Mouse (Mus musculus) stomach, embryonic 16.5 days (tissue): ENCODE results near the gene Nsg2. TPM values are rescaled to one million over a fixed set of nuclear protein-coding genes. Genes with fewer than 3 reads are reported as not detected.

Source experiments
- ATAC-seq: fragments of 200-750 bp; cut with Nextera tagmentation; 2 replicates; pipeline ENCODE4 v1.8.0; 2017; ENCODE audit warnings: moderate number of reproducible peaks, moderate TSS enrichment; ENCODE audit not compliant: insufficient read depth, low FRiP score
- H3K27ac ChIP-seq: fragments of 300-500 bp; sonication (generic); 2 replicates; pipeline ENCODE4 v1.5.1; 2014; ENCODE audit warnings: low read length
- H3K27me3 ChIP-seq: fragments of 300-500 bp; sonication (generic); 2 replicates; pipeline ENCODE4 v1.6.1; 2014; ENCODE audit warnings: low read length, control low read depth, mixed read lengths; ENCODE audit not compliant: control insufficient read depth, insufficient read depth
- H3K36me3 ChIP-seq: fragments of 300-500 bp; sonication (generic); 2 replicates; pipeline ENCODE4 v1.6.1; 2014; ENCODE audit warnings: low read length; ENCODE audit not compliant: control insufficient read depth, insufficient read depth
- H3K4me1 ChIP-seq: fragments of 300-500 bp; sonication (generic); 2 replicates; pipeline ENCODE4 v1.6.1; 2014; ENCODE audit warnings: low read length, control low read depth, mixed read lengths; ENCODE audit not compliant: control insufficient read depth, insufficient read depth
- H3K4me2 ChIP-seq: fragments of 300-500 bp; sonication (generic); 2 replicates; pipeline ENCODE4 v1.6.1; 2014; ENCODE audit warnings: low read depth, low read length, mixed read lengths
- H3K4me3 ChIP-seq: fragments of 300-500 bp; sonication (generic); replicated peaks from 2 replicates; pipeline ENCODE4 v1.5.1; 2014; ENCODE audit warnings: mild to moderate bottlenecking, low read length
- H3K9ac ChIP-seq: fragments of 300-500 bp; sonication (generic); 2 replicates; pipeline ENCODE4 v1.6.1; 2014; ENCODE audit warnings: low read length
- H3K9me3 ChIP-seq: fragments of 300-500 bp; sonication (generic); replicated peaks from 2 replicates; pipeline ENCODE4 v1.6.1; 2016; ENCODE audit warnings: low read length, control low read depth; ENCODE audit not compliant: control insufficient read depth
- WGBS: fragments of 180-500 bp; shearing (Covaris S2); extraction: QIAGEN DNeasy Blood & Tissue Kit; methylation state at CpG from one replicate; pipeline ENCODE4 v1.1.7; 2014; 5-methylcytosine and 5-hydroxymethylcytosine counted together
- polyA plus RNA-seq: library from polyadenylated mRNA; unstranded; fragments of >200 nt; fragmentation: Nextera tagmentation; extraction: Ambion mirVana; gene quantifications from 2 replicates; pipeline ENCODE4 v1.2.1, GENCODE M21; 2015

Gene Nsg2
- polyA plus RNA-seq, 1 experiment from 2014 or later, result 8.2 TPM

DNA sequence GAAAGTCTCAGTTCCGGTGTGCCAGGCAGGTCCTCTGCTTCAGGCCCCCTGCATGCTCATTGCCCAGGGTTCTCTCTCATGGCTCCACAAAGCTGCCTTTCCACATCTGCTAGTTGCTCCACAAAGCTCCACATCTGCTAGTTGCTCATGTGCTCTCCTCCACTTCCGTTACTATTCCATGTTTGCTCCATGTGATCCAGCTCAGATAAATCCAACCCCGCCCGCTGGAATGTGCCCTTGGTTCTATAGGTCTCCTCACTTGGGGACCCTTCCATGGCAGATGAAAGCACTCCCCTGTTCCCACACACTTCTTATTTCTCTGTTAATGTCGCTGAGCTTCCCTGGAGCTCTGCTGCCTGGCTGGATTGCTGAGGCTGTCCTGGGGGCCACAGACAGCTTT, 26.4 kb downstream of the Nsg2 start:
- H3K9ac ChIP-seq, result no peak overlapping the region
- WGBS, result 49% methylated on average over 5 of the region's 5 CpGs
- no peak overlapping the region for H3K27ac ChIP-seq
- no peaks in the 10 kb centered on the region for H3K27me3 ChIP-seq
- no peak overlapping the region for H3K4me3 ChIP-seq
- ATAC-seq, result no peak
- H3K4me2 ChIP-seq, result no peak overlapping the region
- no peaks in the 10 kb centered on the region for H3K9me3 ChIP-seq
- H3K4me1 ChIP-seq, result no peaks in the 10 kb centered on the region
- no peaks in the 10 kb centered on the region for H3K36me3 ChIP-seq

DNA sequence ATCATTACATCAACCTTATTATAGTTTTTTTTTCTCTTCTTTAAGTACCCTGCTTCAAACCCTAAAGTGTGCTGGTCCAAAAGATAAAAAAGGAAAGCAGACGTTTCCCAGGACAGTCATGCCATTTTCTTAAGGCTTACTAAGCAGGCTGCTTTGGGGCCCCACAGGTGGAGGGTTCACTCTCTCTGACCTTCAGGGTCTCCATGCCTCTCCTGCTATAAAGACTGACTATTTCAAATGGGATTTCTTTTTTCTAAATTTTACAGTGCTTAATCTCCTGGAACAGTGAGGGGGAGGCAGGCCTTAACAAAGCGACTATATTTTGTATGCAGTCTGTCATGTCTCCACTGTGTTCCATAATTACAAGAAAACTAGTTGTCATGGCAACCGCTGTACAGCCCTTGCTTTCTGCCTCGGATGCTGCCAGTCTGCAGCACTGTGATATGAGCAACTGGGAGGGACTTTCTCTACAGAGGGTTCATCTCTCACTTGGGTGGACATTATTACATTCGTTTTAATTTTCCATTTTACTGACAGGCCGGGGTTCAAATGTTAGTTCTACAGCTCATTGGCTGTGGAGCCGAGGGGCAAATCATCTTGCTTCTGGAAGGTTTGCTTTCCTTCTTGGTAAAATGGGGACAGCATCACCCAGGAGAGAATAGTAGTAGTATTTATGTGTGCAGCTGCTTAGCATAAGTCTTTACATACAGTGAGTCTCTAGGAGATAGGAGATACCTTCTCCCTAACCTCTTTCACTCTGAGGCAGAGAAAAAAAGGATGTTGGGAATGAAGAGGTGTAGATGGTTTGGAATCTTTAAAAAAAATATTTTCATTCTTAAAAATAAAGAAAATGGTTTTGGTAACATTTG, 27.4 kb downstream of the Nsg2 start:
- no peak overlapping the region for H3K4me2 ChIP-seq
- ATAC-seq, result no peak
- H3K36me3 ChIP-seq, result no peaks in the 10 kb centered on the region
- no peak overlapping the region for H3K4me3 ChIP-seq
- 57% methylated on average over 7 of the region's 7 CpGs for WGBS
- H3K9me3 ChIP-seq, result no peaks in the 10 kb centered on the region
- no peak overlapping the region for H3K27ac ChIP-seq
- no peak overlapping the region for H3K9ac ChIP-seq
- no peaks in the 10 kb centered on the region for H3K27me3 ChIP-seq
- no peaks in the 10 kb centered on the region for H3K4me1 ChIP-seq

DNA sequence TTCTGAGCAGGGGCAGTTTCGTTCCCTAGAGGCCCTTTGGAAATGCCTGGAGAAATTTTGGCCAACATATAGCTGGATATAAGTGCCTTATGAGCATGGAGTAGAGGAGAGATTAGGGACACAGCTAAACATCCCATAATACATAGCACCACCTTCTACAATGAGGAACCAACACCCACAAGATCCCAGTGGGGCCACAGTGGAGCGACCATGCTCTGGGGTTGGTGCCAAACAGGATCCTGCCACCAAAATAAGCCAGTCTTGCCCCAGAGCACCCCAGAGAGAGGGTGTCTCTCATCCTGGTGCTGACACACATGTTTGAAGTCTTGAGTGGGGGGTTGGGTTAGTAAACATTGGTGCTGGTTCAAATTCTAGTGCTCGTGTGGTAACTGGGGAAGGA, 28.3 kb downstream of the Nsg2 start:
- 72% methylated on average over 3 of the region's 3 CpGs for whole genome bisulfite sequencing
- H3K4me1 ChIP-seq, result no peaks in the 10 kb centered on the region
- no peaks in the 10 kb centered on the region for H3K9me3 ChIP-seq
- H3K4me3 ChIP-seq, result no peak overlapping the region
- no peak overlapping the region for H3K27ac ChIP-seq
- H3K4me2 ChIP-seq, result no peak overlapping the region
- no peaks in the 10 kb centered on the region for H3K27me3 ChIP-seq
- H3K36me3 ChIP-seq, result no peaks in the 10 kb centered on the region
- no peak overlapping the region for H3K9ac ChIP-seq
- no peak for ATAC-seq

DNA sequence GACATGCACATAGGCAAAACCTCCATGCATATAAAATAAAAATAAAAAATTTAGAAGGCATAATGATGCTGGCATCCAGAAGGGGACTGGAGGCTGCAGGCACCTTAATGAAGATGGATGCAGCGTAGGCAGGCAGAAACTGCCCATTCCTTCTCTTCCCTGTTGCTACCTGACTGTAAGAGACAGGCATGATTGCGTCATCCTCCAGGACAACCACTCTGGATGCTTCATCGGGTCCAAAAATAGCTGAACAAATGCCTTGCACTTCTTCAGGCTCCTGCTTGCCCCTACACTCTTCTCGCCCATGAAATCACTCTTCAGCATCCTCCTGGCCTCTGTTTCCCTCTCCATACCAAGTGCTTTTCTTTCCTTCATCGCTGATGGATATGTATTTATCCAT, 29.1 kb downstream of the Nsg2 start:
- Histone ChIP-seq H3K27me3 (no peaks in the 10 kb centered on the region), H3K9me3 (no peaks in the 10 kb centered on the region), H3K4me3 (no peak overlapping the region), H3K27ac (no peak overlapping the region), H3K36me3 (no peaks in the 10 kb centered on the region), H3K4me2 (no peak overlapping the region), H3K4me1 (no peaks in the 10 kb centered on the region), H3K9ac (no peak overlapping the region)
- 84% methylated on average over 5 of the region's 5 CpGs for WGBS
- ATAC-seq, result no peak

DNA sequence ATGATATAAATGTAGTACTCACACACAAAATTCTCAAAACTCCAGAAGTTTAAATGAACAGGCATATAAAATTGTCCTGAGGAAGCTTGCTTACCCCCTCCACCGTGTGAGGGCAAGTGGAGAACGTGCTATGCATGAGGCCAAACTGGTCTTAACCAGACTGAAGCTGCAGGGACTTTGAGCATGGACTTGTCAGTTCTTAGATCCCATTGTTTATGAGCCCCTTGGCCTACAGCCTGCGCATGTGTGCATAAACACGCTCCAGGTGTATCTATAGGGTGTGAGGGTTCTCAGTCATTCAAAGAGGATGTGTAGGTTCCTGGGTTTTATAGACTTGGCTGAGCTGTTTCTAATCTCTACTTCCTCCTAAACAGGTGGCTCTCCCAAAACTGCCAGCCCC, 31.1 kb downstream of the Nsg2 start:
- no peak overlapping the region for H3K27ac ChIP-seq
- 60% methylated on average over 4 of the region's 4 CpGs for WGBS
- no peaks in the 10 kb centered on the region for H3K4me1 ChIP-seq
- no peak overlapping the region for H3K4me2 ChIP-seq
- H3K9ac ChIP-seq, result no peak overlapping the region
- H3K4me3 ChIP-seq, result no peak overlapping the region
- no peak for ATAC-seq
- no peaks in the 10 kb centered on the region for H3K27me3 ChIP-seq
- no peaks in the 10 kb centered on the region for H3K36me3 ChIP-seq
- no peaks in the 10 kb centered on the region for H3K9me3 ChIP-seq

DNA sequence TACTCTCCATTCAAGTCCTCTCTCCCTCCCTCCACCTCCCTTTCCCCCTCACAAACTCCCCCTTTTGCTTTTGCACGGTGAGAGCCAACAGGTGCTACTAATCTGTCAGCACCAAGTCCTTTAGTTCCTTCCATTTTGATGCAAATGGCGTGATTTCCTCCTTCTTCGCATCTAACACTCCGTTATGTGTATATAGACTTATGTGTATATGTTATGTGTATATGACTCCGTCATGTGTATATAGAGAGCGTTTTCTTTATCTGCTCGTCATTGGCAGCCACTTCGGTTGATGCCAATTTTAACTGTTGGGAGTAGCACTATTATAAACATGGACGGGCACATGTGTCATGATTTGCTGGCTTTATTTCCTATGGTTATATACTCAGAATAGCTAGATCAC, 31.8 kb downstream of the Nsg2 start:
- H3K27me3 ChIP-seq, result no peaks in the 10 kb centered on the region
- H3K27ac ChIP-seq, result no peak overlapping the region
- H3K4me2 ChIP-seq, result no peak overlapping the region
- no peaks in the 10 kb centered on the region for H3K9me3 ChIP-seq
- H3K36me3 ChIP-seq, result no peaks in the 10 kb centered on the region
- no peak for ATAC-seq
- no peak overlapping the region for H3K4me3 ChIP-seq
- no peak overlapping the region for H3K9ac ChIP-seq
- H3K4me1 ChIP-seq, result no peaks in the 10 kb centered on the region
- 58% methylated on average over 9 of the region's 9 CpGs for WGBS

DNA sequence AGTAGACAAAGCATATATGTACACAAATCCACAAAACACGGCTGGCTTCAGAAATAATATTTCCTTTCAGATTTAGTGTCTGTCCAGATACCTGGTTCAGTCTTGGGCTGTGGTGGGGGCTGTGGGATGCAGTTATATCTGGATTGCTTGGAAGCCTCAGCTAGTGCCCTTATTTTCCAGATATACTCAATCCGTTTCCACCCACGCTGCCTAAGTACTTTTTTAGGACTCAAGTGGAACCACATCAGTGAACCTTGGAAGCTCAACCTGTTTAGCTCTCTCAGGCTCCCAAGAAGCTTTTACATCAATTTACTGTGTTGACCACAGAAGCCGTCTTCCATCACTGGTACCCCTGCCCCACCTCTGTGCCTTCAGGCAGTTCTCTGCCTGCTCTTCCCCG, 35.6 kb downstream of the Nsg2 start:
- WGBS, result 72% methylated on average over 5 of the region's 5 CpGs
- no peak overlapping the region for H3K27ac ChIP-seq
- H3K4me1 ChIP-seq, result no peaks in the 10 kb centered on the region
- H3K4me3 ChIP-seq, result no peak overlapping the region
- no peaks in the 10 kb centered on the region for H3K36me3 ChIP-seq
- no peak for ATAC-seq
- no peaks in the 10 kb centered on the region for H3K27me3 ChIP-seq
- no peak overlapping the region for H3K9ac ChIP-seq
- H3K9me3 ChIP-seq, result no peaks in the 10 kb centered on the region
- no peak overlapping the region for H3K4me2 ChIP-seq

DNA sequence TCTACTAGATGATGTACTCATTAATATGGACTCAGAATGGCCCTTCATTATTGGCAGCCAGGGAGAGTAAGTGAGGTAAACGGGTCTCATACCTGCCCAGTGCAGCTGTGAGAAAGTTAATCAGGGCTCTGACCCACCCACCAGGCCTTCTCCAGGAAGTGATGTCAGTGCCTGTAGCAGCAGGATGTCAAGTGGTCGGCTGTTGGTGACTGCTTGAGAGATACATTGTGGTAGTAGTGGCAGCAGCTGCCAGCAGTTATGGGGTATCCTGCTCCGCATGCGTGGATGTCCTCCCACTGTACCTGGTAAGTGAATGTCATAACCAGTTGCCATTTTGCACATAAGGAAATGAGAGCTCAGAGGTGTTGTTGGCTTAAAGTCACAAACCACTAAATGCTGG, 39.4 kb downstream of the Nsg2 start:
- WGBS, result 59% methylated on average over 4 of the region's 4 CpGs
- ATAC-seq, result no peak
- no peaks in the 10 kb centered on the region for H3K4me1 ChIP-seq
- no peaks in the 10 kb centered on the region for H3K27me3 ChIP-seq
- no peak overlapping the region for H3K27ac ChIP-seq
- H3K4me2 ChIP-seq, result no peak overlapping the region
- H3K4me3 ChIP-seq, result no peak overlapping the region
- H3K9ac ChIP-seq, result no peak overlapping the region
- H3K36me3 ChIP-seq, result no peaks in the 10 kb centered on the region
- no peaks in the 10 kb centered on the region for H3K9me3 ChIP-seq

DNA sequence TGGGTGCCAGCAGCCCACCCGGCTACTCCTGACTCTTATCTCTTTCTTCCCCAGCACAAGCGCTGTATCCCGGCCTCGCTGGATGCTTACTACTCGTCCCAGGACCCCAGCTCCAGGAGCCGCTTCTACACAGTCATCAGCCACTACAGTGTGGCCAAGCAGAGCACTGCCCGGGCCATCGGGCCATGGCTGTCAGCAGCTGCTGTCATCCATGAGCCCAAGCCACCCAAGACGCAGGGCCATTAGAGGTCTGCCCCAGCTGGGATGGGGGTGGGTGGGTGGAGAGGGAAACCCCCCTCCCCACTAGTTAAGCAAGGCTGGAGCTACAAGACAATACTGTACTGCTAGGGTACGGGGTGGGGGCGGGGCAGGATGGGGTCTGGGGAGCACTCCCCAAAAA, 57.1 kb downstream of the Nsg2 start:
- H3K36me3 ChIP-seq, result no peaks in the 10 kb centered on the region
- no peaks in the 10 kb centered on the region for H3K27me3 ChIP-seq
- H3K27ac ChIP-seq, result no peak overlapping the region
- WGBS, result 87% methylated on average over 11 of the region's 11 CpGs
- no peaks in the 10 kb centered on the region for H3K4me1 ChIP-seq
- no peak overlapping the region for H3K4me3 ChIP-seq
- H3K4me2 ChIP-seq, result no peak overlapping the region
- no peak overlapping the region for H3K9ac ChIP-seq
- ATAC-seq, result no peak
- no peaks in the 10 kb centered on the region for H3K9me3 ChIP-seq
